Mouse (Mus musculus): ENCODE results near the gene Psmb3.
"Not testable (repeated sequence)": the region's sequence is repeated elsewhere in the genome, so short reads cannot be mapped to it uniquely, and the experiment has no call there.

The Psmb3 gene

DNA sequence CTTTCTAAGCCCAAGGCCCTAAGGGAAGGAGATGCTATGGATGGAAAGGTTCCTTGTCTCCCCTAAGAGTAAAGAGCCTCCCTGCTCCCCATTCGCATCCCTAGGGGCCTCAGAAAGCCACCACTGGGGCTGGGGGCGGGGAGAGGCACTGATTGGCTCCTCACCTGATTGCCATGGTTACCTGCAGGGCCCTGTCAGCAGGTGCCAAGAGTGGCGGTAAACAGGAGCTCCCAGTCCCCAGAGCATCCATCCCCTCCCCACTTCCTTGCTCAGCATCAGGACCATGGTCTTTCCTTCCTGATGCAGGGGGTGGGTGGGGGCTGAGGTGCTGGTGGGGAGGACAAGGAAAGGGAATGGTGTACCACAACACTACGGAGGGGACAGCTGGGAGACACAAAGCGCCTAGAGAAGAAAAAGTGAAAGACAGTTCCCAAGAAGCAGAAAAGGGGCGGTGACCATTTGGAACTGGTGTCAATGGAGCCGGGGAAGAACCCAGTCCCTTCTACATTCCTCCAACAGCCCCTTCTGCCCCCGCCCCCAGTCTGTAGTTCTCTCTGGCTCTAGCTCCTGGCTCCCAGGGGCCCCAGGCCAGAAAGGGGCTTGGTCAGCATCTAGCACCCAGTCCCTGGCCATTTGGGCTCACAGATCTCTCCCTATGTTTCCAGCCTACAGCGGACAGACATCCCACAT is 7.3 kb upstream of the Psmb3 start:
- DNase-seq (ENCODE audit: low spot score): no peak

DNA sequence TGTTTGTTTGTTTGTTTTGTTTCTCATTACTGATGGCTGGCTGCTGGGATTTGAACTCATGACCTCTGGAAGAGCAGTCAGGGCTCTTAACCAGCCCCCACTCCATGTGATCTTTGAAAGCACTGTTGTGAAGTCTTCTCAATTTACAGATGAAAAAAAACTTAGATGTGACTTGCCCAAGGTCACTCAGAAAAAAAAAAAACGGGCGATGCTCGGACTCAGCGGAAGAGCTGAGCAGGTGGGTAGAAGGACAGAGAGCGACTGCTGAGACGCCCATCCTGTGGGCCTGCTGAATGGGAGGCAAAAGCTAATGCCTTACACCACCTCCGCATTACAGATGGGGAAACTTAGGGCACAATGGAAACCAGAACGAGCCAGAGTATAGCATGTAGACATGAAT is 6.5 kb upstream of the Psmb3 start:
- no peak for DNase-seq (ENCODE audit: low spot score)

DNA sequence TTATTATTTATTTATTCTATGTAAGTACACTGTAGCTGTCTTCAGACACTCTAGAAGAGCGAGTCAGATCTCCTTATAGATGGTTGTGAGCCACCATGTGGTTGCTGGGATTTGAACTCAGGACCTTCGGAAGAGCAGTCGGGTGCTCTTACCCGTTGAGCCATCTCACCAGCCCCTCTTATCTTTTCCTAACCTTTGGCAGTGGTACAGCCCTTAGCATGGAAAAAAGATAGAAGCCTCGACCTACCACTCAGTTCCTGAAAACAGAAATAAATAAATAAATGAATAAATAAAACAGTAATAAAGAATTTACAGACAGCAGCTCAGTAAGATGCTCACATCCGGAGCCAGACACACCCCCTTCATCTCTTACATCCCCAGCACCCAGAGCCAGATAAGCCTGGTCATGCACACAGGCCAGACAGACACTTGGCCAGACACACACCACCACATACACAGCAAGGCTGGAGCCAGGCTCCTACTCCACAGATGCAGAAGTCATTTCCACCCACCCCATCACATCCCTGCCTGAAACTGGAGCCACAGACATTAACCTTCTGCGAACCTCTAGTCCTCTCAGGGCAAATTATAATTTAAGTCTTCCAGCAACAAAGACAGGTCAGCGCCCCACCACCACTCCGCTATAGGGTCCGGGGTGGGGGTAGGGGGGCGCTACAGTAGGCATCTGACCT is 5.9 kb upstream of the Psmb3 start:
- DNase-seq (ENCODE audit: low spot score): no peak

DNA sequence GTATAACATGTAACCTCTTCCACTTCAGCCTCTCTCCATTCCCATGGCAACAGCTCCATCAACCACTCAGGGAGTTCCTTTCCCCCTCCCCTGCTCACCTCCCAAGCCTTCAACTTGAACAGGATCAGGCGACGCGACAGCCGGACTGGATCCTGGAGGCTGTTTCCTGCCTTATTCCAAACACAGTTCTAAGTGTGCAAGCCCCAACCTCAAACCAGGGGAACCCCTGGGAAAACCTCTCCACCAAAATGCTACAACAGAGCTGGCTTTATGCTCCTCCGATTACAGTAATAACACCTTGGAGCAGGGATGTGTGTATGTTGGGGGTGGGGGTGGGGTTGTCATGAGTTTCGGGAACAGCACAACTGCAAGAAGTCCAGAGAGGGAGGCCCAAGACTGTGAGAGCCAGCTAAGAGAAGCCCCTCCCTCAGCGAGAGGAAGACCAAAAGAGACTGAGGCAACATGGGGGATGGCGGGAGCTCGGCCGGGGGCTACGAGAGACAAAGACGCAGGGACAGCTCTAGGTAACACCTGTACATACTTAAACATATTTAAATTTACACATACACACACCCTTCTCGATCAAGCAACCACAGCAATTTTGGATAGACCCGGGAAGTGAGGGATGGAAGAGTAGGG is 5.2 kb upstream of the Psmb3 start:
- DNase-seq (ENCODE audit: low spot score): no peak

DNA sequence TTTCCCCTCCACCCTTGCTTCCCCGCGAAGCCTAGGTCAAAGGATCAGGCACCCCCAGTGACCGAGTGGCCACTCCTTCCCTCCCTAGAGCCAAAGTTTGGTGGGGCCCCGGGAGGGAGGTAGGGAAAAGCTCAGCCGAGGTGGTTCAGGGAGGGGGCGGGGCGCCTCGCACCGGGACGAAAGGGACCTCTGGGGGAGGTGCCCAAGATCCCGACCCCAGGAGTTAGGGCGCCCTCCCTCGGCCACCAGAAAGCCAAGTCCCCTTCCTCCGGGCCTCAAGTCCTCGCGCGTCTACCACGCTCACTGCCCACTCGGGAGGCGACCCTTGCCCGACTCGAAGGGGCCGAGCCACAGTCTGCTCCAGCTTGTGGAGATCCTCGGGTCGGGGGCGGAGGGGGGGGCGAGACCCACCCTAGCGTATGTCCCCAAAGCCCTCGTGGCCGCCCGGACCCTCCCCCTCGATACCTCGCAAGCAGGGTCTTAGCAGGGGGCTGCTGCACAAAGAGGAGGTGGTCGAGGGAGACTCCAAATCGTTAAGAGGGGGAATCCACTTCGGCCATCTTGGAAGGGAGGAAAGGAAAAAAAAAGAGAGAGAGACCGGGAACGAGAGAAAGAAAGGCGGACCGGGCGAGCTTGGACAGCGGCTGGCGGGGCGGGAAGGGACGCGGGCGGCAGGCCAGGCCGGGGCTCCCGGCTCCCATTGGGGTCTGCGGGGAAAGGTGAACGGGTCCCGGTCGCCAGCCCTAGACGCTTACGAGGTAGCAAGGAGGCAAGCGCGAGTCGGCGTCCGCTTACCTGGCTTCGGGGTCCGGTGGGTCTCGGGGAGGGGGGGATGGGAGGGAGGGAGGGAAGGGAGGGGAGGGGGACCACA is 4.2 kb upstream of the Psmb3 start:
- peak; percentile 75 for DNase-seq (ENCODE audit: low spot score)

DNA sequence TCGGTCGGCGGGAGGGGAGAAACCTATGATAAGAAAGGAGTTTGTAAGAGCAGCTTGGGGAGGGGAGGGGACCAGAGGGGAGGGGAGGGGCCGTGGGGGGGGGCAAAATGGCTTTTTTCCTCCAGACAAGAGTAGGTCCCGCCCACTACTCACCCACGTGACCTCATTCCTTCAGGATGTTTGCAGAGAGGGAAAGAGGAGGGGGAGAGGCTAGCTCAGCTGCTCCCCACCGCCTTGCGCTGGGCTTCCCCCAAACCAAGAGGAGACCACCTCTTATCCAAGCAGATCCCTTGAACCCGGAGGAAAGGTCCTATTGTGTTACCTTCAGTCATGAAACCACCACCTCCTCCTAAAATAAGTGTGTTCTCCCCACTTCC is 3.6 kb upstream of the Psmb3 start:
- peak; percentile 92 for DNase-seq (ENCODE audit: low spot score)

DNA sequence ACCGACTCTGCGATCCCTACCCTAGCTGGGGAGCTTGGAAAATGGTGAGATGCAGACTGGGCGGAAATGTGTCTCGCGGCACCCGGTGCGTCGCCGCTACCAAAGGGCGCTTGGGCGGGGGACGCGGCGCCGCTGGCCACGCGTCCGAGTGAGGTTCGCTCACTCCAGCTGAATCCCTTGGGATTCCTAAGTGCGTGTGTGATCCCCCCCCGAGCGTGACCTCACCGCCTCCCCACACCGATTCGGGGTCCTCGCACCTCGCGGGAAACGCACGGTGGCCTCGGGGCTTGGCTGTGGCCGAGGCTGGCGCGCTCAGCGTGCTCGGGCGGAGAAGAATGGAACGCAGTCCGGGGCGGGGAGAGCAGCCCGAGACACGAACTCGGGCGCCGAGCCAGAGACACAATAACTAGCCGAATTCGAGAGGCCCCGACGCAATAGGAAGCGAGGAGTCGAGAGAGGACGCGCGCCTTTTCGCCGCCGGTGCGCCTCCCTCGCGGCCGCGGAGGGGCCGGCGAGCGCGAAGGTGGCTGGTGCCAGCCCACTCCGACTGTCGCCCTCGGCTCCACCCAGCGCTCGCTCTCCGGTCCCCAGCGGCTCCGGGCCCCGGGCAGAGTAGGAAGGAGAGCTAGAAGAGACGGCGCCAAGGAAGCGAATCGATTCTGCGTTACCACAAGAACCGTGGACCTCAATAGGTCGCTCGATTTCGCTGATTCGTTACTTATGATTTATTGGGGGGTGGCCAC is 3.0 kb upstream of the Psmb3 start, which contains the start of gene Pcgf2:
Gene Pcgf2 (minus strand): TSS at position 495 of the 743 bp plus-strand sequence.
- peak; percentile 90 for DNase-seq (ENCODE audit: low spot score)

DNA sequence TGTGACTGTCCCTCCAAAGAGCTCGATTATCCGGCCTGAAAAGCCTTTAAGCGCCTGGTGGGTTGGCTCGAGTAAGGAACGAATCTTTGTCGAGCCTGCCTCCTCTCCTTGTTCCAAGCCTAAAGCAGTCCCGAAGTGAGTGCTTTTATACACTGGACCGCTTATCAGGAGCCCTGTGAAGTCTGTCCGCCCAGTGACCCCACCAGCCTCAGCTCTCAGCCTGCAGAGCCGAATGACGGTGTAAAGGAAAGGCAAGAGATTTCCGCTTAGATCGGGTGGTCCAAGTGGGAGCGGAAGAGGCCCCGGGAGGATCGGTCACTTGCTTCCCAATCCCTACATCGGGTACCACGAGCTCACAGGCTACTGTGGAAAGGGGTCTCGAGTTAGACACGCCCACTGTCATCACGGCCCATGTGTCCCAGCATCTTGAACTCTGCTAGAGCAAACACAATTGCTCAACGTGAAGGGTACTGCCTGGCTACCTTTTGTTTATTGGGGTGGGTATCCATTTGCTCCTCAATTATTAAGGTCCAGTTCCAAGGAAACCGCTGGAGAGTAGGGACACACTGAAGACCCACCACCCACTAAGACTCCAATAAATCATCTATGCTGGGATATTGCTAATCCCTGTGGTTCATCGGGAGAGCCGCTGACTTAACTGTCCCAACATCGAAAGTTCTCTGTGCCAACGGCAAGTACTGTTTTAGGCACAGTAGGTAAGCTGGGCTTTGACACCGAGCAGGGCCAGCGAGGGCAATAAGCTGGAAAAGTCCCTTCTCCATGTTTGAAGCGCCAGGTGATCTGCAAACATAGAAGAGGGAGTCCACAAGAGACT is 2.2 kb upstream of the Psmb3 start:
- DNase-seq (ENCODE audit: low spot score): no peak

DNA sequence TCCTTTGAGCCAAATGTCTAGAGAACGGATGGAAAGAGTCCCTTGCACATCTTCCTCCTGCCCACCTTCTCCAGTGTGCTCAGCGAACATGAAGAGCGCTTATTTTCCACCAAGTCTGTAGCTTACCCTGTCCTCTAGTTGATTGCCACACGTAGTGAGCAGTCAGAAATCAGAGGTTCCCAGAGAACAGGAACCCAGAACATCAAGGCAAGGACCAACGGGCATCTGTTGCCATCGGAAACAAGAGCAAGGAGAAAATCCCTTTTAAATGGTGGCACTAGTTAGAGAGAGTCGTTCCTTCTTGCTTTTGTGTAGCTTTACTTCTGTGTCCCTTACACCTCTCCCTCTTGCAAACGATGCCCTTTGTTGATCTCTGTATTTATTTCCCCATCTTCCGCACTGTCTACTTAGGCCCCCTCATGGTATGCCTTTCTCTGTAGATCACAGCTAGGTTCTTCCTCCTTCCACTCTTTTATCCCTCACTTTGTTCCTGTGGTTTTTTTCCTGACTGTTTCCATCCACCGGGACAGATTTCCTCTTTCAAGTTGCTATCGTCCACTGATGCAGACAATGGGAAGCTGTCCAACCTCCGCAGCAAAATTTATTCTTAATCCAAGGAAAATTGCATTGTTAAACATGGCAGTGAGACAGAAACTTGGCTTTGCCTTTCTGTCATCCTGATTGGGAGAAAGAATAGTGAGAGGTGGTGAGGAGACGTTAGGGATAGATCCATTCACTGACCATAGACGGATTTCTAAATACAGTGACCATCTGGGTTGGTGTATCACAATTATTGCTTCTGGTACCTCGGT is 1.4 kb upstream of the Psmb3 start:
- no peak for DNase-seq (ENCODE audit: low spot score)

DNA sequence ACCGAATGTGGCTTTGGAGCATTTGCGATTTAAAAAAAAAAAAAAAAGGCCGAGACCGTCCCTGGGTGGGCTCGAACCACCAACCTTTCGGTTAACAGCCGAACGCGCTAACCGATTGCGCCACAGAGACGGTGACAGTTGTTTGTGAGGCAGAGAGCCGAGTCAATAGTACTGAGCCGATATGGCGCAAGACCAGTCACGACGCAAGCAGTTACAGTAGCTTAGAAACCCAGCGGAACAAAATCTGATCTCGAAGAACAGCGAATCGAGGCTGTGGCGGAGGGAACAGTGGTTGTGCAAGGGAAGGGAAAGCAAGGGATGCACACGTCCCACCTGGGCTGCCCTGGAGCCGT is 830 bp upstream of the Psmb3 start:
- peak; percentile 96 for DNase-seq (ENCODE audit: low spot score)

DNA sequence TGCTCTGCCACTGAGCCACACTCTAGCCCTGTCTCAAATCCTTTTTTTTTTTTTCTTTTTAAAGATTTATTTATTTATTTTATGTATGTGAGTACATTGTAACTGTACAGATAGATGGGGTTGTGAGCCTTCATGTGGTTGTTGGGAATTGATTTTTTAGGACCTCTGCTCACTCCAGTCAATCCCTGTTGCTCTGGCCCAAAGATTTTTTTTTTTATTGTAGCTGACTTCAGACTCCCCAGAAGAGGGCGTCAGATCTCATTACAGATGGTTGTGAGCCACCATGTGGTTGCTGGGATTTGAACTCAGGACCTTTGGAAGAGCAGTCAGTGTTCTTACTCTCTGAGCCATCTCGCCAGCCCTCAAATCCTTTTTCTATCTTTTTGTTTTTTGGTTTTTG is 6.9 kb downstream of the Psmb3 start:
- not testable (repeated sequence) for DNase-seq (ENCODE audit: low spot score)

DNA sequence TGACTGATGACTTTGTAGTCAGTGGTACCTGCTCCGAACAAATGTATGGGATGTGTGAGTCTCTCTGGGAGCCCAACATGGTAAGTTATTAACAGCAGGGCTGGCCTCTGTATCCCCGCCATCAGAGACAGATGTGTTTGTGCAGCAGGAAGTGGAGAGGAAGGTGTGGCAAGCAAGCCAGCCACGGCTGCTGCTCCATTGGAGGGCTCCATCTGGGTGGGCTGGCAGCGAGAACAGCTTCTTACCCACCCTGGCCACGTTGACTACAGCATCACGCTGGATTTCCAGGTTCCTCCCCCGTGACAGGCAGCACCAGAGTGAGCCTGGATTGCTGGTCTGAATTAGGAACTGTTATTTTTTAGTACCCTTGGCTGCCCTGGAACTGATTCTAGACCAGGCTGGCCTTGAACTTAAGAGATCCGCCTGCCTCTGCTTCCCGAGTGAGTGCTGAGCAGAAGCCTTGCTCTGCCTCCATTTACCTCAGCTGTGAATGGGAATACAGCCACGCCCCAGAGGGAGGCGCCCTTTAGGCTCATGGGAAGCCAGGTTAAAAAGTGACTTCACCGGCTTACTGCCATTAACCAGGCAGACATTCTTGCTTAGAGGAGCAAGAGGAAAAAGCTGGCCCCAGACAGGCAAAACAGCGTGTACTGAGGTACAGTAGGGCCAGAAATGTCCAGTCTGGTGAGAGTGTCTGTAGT is 8.2 kb downstream of the Psmb3 start:
- DNase-seq (ENCODE audit: low spot score): no peak

DNA sequence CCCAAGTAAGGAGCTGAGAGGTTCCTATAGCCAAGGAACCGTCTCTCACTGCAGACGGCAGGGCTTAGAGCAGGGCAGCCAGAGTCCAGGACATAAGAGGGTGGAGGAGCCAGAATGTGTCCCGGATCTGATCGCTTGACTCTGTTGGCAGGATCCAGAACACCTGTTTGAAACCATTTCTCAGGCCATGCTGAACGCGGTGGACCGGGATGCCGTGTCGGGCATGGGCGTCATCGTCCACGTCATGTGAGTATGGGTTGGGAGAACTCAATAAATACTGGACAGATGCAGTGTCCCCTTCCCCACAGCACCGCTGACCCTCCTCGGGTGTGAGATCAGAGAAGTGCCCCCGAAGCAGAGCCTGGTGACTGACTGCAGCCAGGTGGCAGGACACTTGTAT is 9.1 kb downstream of the Psmb3 start:
- no peak for DNase-seq (ENCODE audit: low spot score)

DNA sequence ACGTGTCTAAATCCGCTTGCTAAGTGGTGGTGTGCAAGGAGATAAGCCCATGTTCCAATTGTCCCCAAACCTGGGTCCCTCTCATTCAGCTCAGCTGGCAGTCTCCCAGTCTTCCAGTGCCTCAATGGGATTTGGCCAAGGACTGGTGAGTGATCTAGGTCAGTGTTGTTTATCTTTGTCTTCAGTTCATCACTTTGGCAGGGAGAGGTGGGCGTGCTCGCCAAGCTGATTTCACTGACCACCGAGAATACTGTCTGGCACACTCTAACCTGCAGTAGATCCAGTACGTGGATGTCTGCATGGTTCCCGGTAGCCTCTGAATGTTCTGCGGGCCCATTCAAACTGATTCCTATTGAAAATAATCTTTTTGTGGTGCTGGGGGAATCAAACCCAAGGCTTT is 10.7 kb downstream of the Psmb3 start:
- peak; percentile 36 for DNase-seq (ENCODE audit: low spot score)

DNA sequence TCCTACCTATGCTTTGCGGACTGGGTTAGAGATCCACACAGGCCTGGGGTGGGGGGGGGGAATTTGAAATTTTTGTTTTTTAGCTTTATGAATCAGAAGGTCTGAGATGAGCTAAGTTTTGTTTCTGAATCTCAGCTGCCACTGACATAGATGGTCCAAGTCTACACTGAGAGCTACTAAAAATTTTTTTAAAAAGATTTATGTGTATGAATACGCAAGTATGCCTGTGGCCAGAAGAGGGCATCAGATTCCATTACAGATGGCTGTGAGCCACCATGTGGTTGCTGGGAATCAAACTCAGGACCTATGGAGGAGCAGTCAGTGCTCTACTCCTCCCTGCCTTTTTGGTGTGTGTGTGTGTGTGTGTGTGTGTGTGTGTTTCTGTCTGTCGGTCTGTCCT is 11.2 kb downstream of the Psmb3 start:
- DNase-seq (ENCODE audit: low spot score): no peak

DNA sequence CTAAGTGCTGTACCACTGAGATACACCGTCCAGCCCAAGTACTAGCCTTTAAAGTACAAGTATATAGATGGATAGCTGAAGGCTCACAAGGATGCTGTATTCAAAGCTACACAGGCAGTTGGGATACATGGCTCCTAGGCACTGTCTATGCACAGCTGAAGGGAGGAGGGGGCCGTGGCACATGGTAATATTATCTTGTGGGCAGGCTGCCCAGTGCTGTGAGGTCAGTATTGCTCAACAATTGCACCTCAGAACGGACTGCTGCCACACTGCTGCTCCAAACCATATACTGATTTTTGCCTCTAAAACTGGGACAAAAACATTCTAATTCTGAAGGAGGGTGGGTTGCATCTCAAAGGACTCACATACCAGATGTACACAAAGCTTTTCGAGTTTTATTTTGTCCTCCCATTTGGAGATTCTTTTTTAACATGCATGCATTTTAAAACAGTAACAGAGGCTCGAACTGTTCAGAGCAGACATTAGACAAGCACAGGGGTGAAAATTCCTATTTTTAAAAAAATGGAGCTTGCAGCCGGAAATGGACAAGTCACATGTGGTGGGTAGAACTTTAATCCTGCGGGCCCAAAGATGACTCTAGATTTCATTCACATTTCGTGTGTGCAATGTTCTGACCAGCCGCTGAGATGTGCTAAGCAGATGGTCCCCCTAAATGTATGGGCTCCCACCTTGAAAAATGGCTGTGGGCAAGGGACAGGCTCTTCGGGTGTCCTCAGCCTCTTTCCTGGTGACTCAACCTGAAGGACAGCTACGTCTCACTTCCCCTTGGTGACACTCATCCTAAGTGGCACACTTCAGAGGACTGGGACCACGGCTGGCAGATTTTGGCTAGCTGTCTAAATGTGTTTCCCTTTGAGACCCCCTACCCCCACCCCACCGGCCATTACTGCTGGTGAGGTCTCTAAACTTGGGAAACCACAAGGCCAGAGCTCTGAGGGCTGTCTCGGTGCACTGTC is 11.9 kb downstream of the Psmb3 start:
- peak; percentile 76 for DNase-seq (ENCODE audit: low spot score)

DNA sequence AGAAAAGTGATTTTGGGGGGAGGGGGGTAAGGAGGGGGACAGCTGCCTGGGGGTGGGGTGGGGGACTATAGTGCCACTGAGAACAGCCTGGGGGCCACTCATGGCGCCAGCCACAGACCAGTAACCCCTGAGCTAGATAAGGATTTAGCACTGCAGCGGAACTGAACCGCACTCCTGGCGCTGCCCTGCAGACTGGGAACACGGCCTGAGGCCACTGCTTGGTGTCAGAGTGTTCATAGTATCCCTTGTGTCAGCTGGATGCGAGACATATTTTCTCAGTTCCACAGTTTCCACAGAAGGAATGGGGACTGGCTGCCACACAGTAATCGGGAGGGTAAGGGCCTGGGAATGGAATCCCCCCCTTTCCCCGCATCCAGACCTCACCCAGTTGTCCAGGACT is 12.8 kb downstream of the Psmb3 start:
- no peak for DNase-seq (ENCODE audit: low spot score)

Data from adipocyte (in vitro differentiated cells).